Mouse (Mus musculus): ENCODE results near the gene Gpr61. TPM values are rescaled to one million over a fixed set of nuclear protein-coding genes. Genes with fewer than 3 reads are reported as not detected.

Gene Gpr61
- total and polyA plus RNA-seq, 3 experiments = 0.11 TPM; not detected in 2

DNA sequence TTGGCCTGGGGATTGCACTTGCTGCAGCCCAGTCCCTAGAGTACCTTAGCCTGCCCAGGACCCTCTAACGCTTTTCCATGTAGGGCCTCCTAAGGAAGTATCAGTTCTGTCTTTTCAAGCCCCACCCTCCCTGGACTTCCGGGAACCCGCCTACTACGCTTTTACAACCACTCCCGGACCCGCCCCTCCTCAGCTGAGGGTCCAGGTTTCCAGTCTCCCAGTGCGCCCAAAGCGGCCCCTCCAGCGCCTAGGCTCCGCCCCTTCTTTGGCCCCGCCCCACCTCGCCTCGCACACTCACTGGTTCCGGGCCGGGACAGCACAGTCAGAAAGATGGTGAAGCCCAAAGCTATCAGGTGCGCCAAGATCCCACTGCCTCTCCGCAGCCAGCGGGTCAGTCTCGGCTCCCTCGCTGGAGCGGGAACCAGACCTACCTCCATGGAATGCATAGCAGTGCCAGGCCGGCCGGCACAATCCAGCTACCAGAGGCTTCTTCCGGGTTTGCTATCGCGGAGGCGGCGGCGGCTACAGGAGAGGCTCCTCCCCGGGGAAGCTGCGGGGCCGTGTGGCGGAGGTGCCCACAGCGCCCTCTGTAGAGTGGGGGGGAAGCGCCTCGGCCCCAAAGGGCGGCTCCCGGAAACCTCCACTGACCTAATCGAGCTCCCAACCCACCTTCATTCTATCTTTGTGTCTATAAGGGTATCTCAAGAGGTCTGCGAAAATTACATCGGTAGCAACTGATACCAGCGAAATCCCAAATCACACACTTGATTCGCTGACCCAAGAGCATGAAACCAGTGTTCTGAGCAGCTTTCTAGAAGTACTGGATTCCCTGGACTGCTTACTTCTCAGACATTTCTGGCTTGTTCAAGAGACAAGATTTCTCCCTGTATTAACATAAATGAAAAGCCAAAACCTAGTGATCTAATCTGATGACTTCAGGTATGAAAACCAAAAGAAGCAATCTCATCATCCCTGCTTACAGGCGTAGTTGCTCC lies 45.9 kb upstream of the Gpr61 start, which contains the start of gene Cyb561d1:
Cyb561d1 (minus strand) TSS at position 884 of the 995 bp plus-strand sequence.
- Histone ChIP-seq H3K4me3 (ENCODE audit: low read depth, low read length) (peak within 1 kb of the TSS; percentile 82), H3K9me3 (replicated peaks) (no peaks in the 10 kb centered on the region), H3K36me3 (replicated peaks) (peaks cover 82% of the 10 kb centered on the region), H3K4me1 (ENCODE audit: insufficient read depth, low read depth, low read length) (peaks cover 57% of the 10 kb centered on the region), H3K27me3 (ENCODE audit: insufficient read depth, low read length) (no peaks in the 10 kb centered on the region)
- TF ChIP-seq GATA2 (IDR thresholded peaks at IDR 0.05; ENCODE audit: borderline replicate concordance, low read depth, low read length) (no peak), POLR2AphosphoS5 (IDR thresholded peaks at IDR 0.05; ENCODE audit: insufficient replicate concordance, low read depth, low read length) (no peak), TAL1 (conservative IDR thresholded peaks at IDR 0.05; ENCODE audit: low read depth, low read length) (no peak), CTCF (IDR thresholded peaks at IDR 0.05; ENCODE audit: low read depth, low read length) (peak; percentile 22; the same call in 1 of the 2 replicates)
- DNase-seq (ENCODE audit: low spot score) (peak; percentile 85), ATAC-seq (ENCODE audit: extremely low read depth, insufficient number of reproducible peaks, low FRiP score, poor library complexity, severe bottlenecking) (peak; percentile 93)

DNA sequence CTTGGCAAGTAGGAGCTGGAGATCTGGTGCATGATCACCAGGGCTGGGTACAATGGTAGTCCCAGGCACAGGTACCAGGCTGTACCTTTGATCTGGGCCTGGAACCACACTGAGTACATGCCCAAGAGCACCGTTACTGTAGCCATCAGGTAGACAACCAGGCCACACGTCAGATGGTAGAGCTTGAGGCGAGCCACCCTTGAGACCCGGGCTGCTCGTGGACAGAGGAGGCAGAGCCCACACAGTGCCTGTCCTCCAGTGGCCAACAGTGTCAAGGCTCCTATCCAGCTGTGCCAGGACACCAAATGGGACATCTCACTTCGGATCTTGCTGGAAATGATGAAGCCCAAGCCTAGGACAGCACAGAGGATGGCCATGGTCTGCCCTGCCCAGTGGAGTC lies 44.5 kb upstream of the Gpr61 start:
- Histone ChIP-seq H3K4me3 (ENCODE audit: low read depth, low read length) (peak overlapping the region; percentile 82; the same call in 1 of the 2 replicates), H3K36me3 (replicated peaks) (peaks cover 78% of the 10 kb centered on the region), H3K27me3 (ENCODE audit: insufficient read depth, low read length) (no peaks in the 10 kb centered on the region), H3K4me1 (ENCODE audit: insufficient read depth, low read depth, low read length) (peaks cover 48% of the 10 kb centered on the region), H3K9me3 (replicated peaks) (no peaks in the 10 kb centered on the region)
- no peak for DNase-seq (ENCODE audit: low spot score)
- no peak for ATAC-seq (ENCODE audit: extremely low read depth, insufficient number of reproducible peaks, low FRiP score, poor library complexity, severe bottlenecking)
- TF ChIP-seq GATA2 (IDR thresholded peaks at IDR 0.05; ENCODE audit: borderline replicate concordance, low read depth, low read length) = no peak
- TF ChIP-seq CTCF (IDR thresholded peaks at IDR 0.05; ENCODE audit: low read depth, low read length) = no peak
- no peak for TF ChIP-seq TAL1 (conservative IDR thresholded peaks at IDR 0.05; ENCODE audit: low read depth, low read length)
- no peak for TF ChIP-seq GATA1 (IDR thresholded peaks at IDR 0.05; ENCODE audit: borderline replicate concordance, low read length)
- TF ChIP-seq POLR2AphosphoS5 (IDR thresholded peaks at IDR 0.05; ENCODE audit: insufficient replicate concordance, low read depth, low read length) = no peak

DNA sequence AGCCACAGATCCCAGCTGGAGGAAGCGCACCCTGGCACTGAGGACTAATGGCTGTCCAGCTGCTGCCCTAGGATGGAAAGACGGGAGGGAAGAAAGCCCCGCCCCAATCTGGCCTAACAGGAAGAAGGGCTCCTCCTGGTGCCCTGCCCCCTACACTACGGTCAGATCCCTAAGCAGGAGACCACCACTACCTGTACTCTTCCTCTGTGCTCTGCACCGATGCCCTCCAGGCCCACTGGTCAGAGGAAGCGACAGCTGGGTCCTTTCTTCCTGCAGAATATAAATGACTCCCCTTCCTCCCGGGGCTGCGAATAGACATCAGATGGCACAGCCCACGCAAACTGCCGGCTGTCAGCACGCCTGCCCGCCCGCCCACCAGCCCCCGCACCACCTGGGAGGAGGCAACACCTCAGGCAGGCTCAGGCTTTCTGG lies 42.4 kb upstream of the Gpr61 start:
- no peaks in the 10 kb centered on the region for H3K9me3 ChIP-seq (replicated peaks)
- H3K36me3 ChIP-seq (replicated peaks) = peaks cover 68% of the 10 kb centered on the region
- TF ChIP-seq TAL1 (conservative IDR thresholded peaks at IDR 0.05; ENCODE audit: low read depth, low read length) (no peak), GATA1 (IDR thresholded peaks at IDR 0.05; ENCODE audit: borderline replicate concordance, low read length) (no peak), CTCF (IDR thresholded peaks at IDR 0.05; ENCODE audit: low read depth, low read length) (no peak), POLR2AphosphoS5 (IDR thresholded peaks at IDR 0.05; ENCODE audit: insufficient replicate concordance, low read depth, low read length) (no peak), GATA2 (IDR thresholded peaks at IDR 0.05; ENCODE audit: borderline replicate concordance, low read depth, low read length) (no peak)
- H3K4me1 ChIP-seq (ENCODE audit: insufficient read depth, low read depth, low read length) = peaks cover 36% of the 10 kb centered on the region
- H3K4me3 ChIP-seq (ENCODE audit: low read depth, low read length) = no peak overlapping the region
- DNase-seq (ENCODE audit: low spot score) = no peak
- no peaks in the 10 kb centered on the region for H3K27me3 ChIP-seq (ENCODE audit: insufficient read depth, low read length)
- no peak for ATAC-seq (ENCODE audit: extremely low read depth, insufficient number of reproducible peaks, low FRiP score, poor library complexity, severe bottlenecking)

DNA sequence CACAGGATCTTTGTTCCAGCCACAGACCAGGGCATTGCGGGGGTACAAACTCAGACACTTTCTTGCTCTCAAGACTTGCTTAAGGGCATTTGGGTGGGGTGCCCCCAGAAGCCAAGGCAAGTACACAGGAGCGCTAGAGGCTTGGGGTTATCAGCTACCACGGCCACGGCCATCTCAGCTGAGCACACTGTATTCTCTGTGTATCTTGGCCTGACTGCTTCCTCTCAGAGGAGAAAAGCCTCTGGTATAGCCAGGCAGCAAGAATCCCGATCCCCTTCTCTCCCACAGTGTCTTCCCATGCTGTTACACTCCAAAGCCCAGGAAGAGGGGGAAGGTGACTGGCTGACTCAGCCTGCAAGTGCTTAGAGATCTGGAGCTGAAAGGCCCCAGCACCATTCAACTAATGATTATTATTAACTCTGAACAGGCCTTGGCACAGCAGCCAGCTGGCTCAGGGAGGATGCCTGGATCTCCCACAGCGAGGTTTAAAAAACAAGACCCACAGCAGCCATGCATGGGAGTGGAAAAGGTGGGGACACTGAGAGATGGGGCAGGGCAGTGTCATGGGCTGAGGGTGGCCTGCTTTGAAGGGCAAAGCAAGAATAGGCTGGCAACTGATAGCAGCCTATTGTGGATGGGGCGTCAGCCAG lies 41.4 kb upstream of the Gpr61 start:
- Histone ChIP-seq H3K4me1 (ENCODE audit: insufficient read depth, low read depth, low read length) (peaks cover 28% of the 10 kb centered on the region), H3K27me3 (ENCODE audit: insufficient read depth, low read length) (no peaks in the 10 kb centered on the region), H3K36me3 (replicated peaks) (peaks cover 60% of the 10 kb centered on the region), H3K4me3 (ENCODE audit: low read depth, low read length) (no peak overlapping the region), H3K9me3 (replicated peaks) (no peaks in the 10 kb centered on the region)
- ATAC-seq (ENCODE audit: extremely low read depth, insufficient number of reproducible peaks, low FRiP score, poor library complexity, severe bottlenecking) (no peak), DNase-seq (ENCODE audit: low spot score) (no peak)
- no peak for TF ChIP-seq GATA1 (IDR thresholded peaks at IDR 0.05; ENCODE audit: borderline replicate concordance, low read length)
- no peak for TF ChIP-seq GATA2 (IDR thresholded peaks at IDR 0.05; ENCODE audit: borderline replicate concordance, low read depth, low read length)
- no peak for TF ChIP-seq POLR2AphosphoS5 (IDR thresholded peaks at IDR 0.05; ENCODE audit: insufficient replicate concordance, low read depth, low read length)
- TF ChIP-seq CTCF (IDR thresholded peaks at IDR 0.05; ENCODE audit: low read depth, low read length) = no peak
- no peak for TF ChIP-seq TAL1 (conservative IDR thresholded peaks at IDR 0.05; ENCODE audit: low read depth, low read length)

DNA sequence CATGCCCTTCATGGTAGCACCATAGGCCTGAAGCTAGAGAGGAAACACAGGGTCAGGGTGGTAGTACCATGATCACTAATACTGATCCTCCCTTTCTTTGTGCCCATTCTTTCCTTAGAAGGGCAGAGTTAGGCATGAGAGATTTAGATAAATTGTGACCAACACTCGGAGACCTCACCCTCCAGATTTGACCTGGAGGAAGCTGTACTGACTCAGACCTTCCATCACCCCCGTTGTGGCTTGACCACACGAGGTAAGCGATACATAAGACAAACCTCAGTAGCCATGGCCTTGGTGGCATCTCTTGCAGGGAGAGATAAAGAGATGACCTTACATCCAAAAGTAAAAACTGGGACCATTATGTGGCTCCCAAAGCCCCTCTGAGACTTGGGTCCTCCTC lies 40.6 kb upstream of the Gpr61 start:
- peaks cover 60% of the 10 kb centered on the region for H3K36me3 ChIP-seq (replicated peaks)
- H3K4me1 ChIP-seq (ENCODE audit: insufficient read depth, low read depth, low read length) = peaks cover 28% of the 10 kb centered on the region
- no peak overlapping the region for H3K4me3 ChIP-seq (ENCODE audit: low read depth, low read length)
- ATAC-seq (ENCODE audit: extremely low read depth, insufficient number of reproducible peaks, low FRiP score, poor library complexity, severe bottlenecking) (no peak), DNase-seq (ENCODE audit: low spot score) (no peak)
- TF ChIP-seq TAL1 (conservative IDR thresholded peaks at IDR 0.05; ENCODE audit: low read depth, low read length) (no peak), GATA1 (IDR thresholded peaks at IDR 0.05; ENCODE audit: borderline replicate concordance, low read length) (no peak), CTCF (IDR thresholded peaks at IDR 0.05; ENCODE audit: low read depth, low read length) (no peak), POLR2AphosphoS5 (IDR thresholded peaks at IDR 0.05; ENCODE audit: insufficient replicate concordance, low read depth, low read length) (no peak), GATA2 (IDR thresholded peaks at IDR 0.05; ENCODE audit: borderline replicate concordance, low read depth, low read length) (no peak)
- H3K27me3 ChIP-seq (ENCODE audit: insufficient read depth, low read length) = no peaks in the 10 kb centered on the region
- no peaks in the 10 kb centered on the region for H3K9me3 ChIP-seq (replicated peaks)

DNA sequence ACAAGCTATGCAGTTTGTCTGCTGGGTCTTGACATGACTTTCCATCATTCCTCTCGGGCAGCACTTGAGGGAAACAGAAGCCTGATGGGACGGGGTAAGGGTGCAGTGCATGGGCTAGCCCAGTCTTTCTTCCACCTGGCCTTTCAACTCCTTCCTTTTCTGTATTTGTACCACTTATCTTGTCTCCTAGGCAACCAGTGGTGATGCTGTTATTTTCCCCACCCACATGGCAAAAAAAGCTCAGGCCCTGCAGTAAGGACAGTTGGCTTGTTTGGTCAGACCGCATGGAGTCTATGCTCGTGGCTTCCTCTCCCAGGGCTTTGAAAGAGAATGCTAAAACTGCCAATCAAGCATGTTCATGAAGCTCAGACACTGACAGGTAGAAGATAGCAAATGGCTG lies 39.0 kb upstream of the Gpr61 start:
- H3K4me3 ChIP-seq (ENCODE audit: low read depth, low read length) = no peak overlapping the region
- peaks cover 7% of the 10 kb centered on the region for H3K27me3 ChIP-seq (ENCODE audit: insufficient read depth, low read length)
- DNase-seq (ENCODE audit: low spot score) = no peak
- no peaks in the 10 kb centered on the region for H3K9me3 ChIP-seq (replicated peaks)
- ATAC-seq (ENCODE audit: extremely low read depth, insufficient number of reproducible peaks, low FRiP score, poor library complexity, severe bottlenecking) = no peak
- peaks cover 14% of the 10 kb centered on the region for H3K4me1 ChIP-seq (ENCODE audit: insufficient read depth, low read depth, low read length)
- H3K36me3 ChIP-seq (replicated peaks) = peaks cover 51% of the 10 kb centered on the region
- no peak for TF ChIP-seq CTCF (IDR thresholded peaks at IDR 0.05; ENCODE audit: low read depth, low read length)
- TF ChIP-seq POLR2AphosphoS5 (IDR thresholded peaks at IDR 0.05; ENCODE audit: insufficient replicate concordance, low read depth, low read length) = no peak
- no peak for TF ChIP-seq GATA1 (IDR thresholded peaks at IDR 0.05; ENCODE audit: borderline replicate concordance, low read length)
- no peak for TF ChIP-seq GATA2 (IDR thresholded peaks at IDR 0.05; ENCODE audit: borderline replicate concordance, low read depth, low read length)
- no peak for TF ChIP-seq TAL1 (conservative IDR thresholded peaks at IDR 0.05; ENCODE audit: low read depth, low read length)

Measured in G1E (cell line).